Mouse (Mus musculus) bone marrow, adult 2 months (tissue): ENCODE results near the gene Atp6v1g3. TPM values are rescaled to one million over a fixed set of nuclear protein-coding genes. Genes with fewer than 3 reads are reported as not detected.

Source experiments
- H3K27ac ChIP-seq: fragments of 200-500 bp; 2 replicates; pipeline ENCODE4 v1.5.1; 2012; ENCODE audit warnings: low read depth, mild to moderate bottlenecking, control low read depth, inconsistent platforms, low read length; ENCODE audit not compliant: control insufficient read depth, poor library complexity, insufficient read depth
- H3K4me1 ChIP-seq: fragments of 200-500 bp; 2 replicates; pipeline ENCODE4 v1.6.1; 2011; ENCODE audit warnings: low read length; ENCODE audit not compliant: control insufficient read depth, insufficient read depth
- H3K4me3 ChIP-seq: fragments of 200-500 bp; replicated peaks from 2 replicates; pipeline ENCODE3; 2011; ENCODE audit warnings: mild to moderate bottlenecking, low read depth, low read length, control low read depth; ENCODE audit not compliant: control insufficient read depth
- CTCF ChIP-seq: fragments of 200-500 bp; IDR thresholded peaks from 2 replicates; pipeline ENCODE4 v1.5.1; 2011; ENCODE audit warnings: low read length, control low read depth; ENCODE audit not compliant: control insufficient read depth, insufficient read depth
- POLR2A ChIP-seq: fragments of 200-500 bp; IDR thresholded peaks from 2 replicates; pipeline ENCODE4 v1.6.1; 2011; ENCODE audit warnings: low read depth, mild to moderate bottlenecking, control low read depth, low read length, borderline replicate concordance; ENCODE audit not compliant: control insufficient read depth
- WGBS: fragments of 180-500 bp; shearing (Covaris S2); methylation state at CpG from one replicate; pipeline ENCODE4 v1.1.7; 2018; 5-methylcytosine and 5-hydroxymethylcytosine counted together
- polyA plus RNA-seq: library from polyadenylated mRNA; stranded (reverse); fragments of >200 nt; gene quantifications from 2 replicates; pipeline ENCODE4 v1.2.4, GENCODE M21; 2011; ENCODE audit warnings: low replicate concordance; ENCODE audit not compliant: missing spikeins, insufficient read depth, insufficient read length

Gene Atp6v1g3
- not detected in 2 replicates for polyA plus RNA-seq

DNA sequence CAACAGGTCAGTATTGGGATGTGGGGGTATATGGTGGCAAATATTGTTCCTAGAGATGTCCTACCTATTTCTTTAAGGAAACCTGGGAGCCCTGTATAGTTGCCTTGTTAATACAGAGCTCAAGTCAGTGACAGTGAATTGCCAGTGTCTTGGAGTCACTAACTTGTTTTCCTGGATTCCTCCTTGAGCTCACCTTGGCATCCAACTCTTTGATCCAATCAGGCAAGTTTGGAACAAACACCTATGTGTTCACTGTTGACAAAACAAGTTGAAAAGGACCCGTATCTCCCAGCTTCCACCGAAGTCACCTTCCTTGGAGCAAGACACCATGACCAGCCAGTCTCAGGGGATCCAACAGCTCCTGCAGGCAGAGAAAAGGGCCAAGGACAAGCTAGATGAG is at the start of gene Atp6v1g3:
Gene Atp6v1g3 (plus strand): TSS at position 301 of the 400 bp plus-strand sequence.
- 88% methylated on average over 2 of the region's 2 CpGs for whole genome bisulfite sequencing
- TF ChIP-seq CTCF = no peak
- no peak for TF ChIP-seq POLR2A
- no peak within 1 kb of the TSS for H3K4me3 ChIP-seq
- no peak within 1 kb of the TSS for H3K27ac ChIP-seq
- H3K4me1 ChIP-seq = no peaks in the 10 kb centered on the region; the same call in 1 of the 2 replicates

DNA sequence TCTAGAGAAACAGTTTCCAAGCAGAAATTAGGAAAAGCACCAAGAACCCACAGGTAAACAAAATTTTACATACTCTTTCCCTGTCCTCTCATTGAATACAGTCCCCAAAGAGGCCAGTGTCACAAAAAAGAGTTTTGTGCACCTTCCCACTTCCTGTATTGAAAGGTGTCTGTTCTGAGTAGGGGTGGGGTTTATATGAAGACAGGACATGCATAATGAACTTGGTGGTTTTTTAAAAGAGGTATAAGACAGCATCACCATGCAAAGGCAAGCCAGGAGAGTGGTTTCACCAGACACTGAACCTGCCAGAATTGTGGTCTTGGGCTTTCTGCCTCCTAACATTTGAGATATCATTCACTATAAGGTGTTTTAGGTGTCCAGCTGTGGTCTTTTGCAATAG is 40.5 kb upstream of the Atp6v1g3 start:
- H3K4me3 ChIP-seq = no peak overlapping the region
- no peak for TF ChIP-seq POLR2A
- no peak for TF ChIP-seq CTCF
- H3K4me1 ChIP-seq = peaks cover 2% of the 10 kb centered on the region
- no peak overlapping the region for H3K27ac ChIP-seq

DNA sequence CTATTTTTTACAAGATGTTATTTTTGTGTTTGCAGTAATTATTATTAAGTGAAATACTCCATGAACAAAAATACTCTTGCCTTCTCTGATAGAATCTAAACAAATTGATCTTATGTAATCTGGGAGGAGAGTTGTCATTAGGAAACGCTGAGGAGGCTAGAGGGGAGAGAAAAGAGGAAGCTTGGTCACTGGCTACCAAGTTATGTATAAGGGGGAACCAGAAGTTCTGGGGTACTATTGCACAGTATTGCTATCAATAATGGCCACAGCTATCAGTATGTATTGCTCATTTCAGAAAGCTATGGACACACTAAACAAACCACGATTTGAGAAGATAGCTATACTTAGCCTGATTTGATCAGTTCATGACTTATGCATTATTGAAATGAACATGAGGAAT is 36.3 kb upstream of the Atp6v1g3 start:
- no peak overlapping the region for H3K4me3 ChIP-seq
- H3K4me1 ChIP-seq = peaks cover 2% of the 10 kb centered on the region
- no peak for TF ChIP-seq CTCF
- no peak for TF ChIP-seq POLR2A
- 23% methylated on average over 2 of the region's 2 CpGs for WGBS
- H3K27ac ChIP-seq = no peak overlapping the region

DNA sequence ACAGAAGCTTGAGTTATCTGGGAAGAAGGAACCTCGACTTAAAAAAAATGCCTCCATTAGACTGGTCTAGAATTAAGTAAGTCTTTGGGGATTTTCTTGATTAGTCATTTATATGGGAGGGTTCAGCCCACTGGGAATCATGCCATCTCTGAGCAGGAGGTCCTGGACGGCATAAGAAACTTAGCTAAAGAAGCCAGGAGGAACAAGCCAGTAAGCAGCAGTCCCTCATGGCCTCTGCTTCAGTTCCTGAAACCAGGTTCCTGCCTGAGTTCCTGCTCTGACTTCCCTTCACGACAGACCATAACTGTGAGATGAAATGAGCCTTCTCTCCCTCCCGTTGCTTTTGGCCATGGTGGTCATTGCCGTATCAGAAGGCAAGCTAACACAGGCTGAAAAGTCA is 29.6 kb upstream of the Atp6v1g3 start:
- Histone ChIP-seq H3K4me3 (peak overlapping the region; percentile 46), H3K27ac (peak overlapping the region; percentile 28; the same call in 1 of the 2 replicates), H3K4me1 (peaks cover 2% of the 10 kb centered on the region)
- TF ChIP-seq CTCF (no peak), POLR2A (no peak)
- 24% methylated on average over 5 of the region's 5 CpGs for WGBS

DNA sequence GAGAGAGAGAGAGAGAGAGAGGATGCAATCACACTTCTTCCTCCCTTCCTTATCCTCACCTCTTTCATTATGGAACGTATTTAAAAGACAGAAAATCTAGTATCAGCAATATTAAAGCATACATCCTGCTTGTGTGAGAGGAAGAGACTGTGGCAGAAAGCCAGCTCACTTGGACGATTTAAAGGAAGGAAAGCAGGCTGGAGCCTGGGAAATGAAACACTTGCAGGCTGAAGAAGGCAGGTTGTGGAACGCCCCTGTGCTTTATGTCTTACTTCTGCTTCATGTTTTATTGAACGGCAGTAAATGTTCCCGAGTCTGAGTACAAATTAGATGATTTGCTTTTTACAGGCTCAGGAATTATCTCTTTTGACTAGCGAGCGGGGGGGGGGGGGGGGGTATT is 29.1 kb upstream of the Atp6v1g3 start:
- no peak for TF ChIP-seq CTCF
- TF ChIP-seq POLR2A = no peak
- Histone ChIP-seq H3K4me1 (peaks cover 2% of the 10 kb centered on the region), H3K4me3 (no peak overlapping the region), H3K27ac (no peak overlapping the region)
- 21% methylated on average over 7 of the region's 7 CpGs for WGBS

DNA sequence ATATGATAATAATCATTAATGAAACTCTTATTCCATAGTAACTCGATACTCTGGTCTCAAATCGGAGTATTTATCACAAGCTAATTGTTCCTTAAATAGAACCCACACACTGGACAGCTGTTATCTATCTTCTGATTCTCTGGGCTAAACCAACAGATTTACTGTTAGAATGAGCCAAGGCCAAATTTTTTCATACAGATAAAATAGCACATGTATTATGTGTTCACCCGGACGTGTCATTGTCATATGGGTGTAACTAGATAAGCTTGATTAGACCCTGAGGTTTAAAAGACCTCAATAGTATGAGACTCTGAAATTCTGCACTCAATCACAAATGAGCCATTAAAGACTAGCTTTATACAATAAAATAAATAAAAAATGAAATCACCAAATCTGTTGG is 28.4 kb upstream of the Atp6v1g3 start:
- WGBS = 68% methylated on average over 4 of the region's 4 CpGs
- H3K4me3 ChIP-seq = no peak overlapping the region
- peaks cover 2% of the 10 kb centered on the region for H3K4me1 ChIP-seq
- TF ChIP-seq POLR2A (no peak), CTCF (no peak)
- no peak overlapping the region for H3K27ac ChIP-seq

DNA sequence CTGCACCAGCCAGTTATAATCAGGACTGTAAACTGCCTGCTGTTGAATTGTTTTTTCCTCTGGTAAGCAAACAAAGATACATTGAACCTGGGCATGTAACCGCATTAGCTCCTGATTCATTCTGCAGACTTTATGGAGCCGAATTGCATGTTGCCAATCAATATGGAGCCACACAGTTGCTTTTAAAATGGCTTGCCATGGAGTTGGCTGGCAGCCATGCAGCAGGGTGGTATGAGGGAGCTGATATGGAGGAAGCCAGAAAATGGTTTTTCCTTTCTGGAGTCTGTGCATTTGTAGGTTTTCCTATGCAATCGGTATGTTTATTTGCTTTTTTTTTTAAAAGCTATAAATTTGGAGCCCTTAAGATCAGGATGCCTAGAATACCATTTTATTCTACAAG is 28.0 kb upstream of the Atp6v1g3 start:
- TF ChIP-seq POLR2A (no peak), CTCF (no peak)
- Histone ChIP-seq H3K4me1 (peaks cover 2% of the 10 kb centered on the region), H3K27ac (no peak overlapping the region), H3K4me3 (no peak overlapping the region)
- WGBS = 83% methylated on average over 3 of the region's 3 CpGs

DNA sequence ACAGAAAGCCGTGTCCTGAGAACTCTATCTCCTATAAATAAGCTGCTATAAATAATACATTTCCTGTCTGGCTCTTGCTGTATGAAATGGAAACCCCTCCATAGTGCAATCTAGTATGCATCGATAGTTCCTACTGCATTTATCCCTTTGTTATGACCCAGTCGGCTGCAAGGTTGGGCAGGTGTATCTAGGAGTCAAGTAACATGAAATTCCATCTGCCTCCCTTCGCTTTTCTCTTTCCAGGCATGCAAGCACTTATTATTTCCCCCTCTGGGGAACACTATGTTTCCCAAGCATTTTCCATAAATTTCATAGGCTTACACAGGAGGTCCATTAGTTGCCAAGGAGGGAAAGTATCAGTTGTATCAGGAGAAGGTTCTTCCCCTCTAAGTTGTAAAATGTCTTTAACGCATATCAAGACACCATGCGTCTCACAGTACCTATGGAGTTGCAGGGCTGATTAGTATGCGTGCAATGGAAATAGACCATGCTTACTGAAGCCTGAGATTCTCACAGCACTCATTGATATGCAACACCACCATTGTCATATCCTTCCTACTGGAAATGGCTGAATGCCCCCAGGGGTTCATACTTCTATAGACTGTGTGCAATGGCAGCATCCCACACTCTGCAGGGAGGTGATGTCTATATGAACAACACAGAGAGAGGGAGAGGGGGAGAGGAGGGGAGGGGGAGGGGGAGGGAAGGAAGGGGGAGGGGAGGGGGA is 26.9 kb upstream of the Atp6v1g3 start:
- H3K27ac ChIP-seq = no peak overlapping the region
- WGBS = 76% methylated on average over 7 of the region's 7 CpGs
- TF ChIP-seq CTCF (no peak), POLR2A (no peak)
- H3K4me1 ChIP-seq = peaks cover 2% of the 10 kb centered on the region
- H3K4me3 ChIP-seq = no peak overlapping the region
